Mouse (Mus musculus) lung, embryonic 15.5 days (tissue): Measurements from ENCODE around the gene Klhdc4. TPM values are rescaled to one million over a fixed set of nuclear protein-coding genes. Genes with fewer than 3 reads are reported as not detected.
A peak's percentile ranks its signal among the peaks of the same experiment; 100 is the strongest.

Experiments
- ATAC-seq: fragments of 200-750 bp; cut with Nextera tagmentation; 2 replicates; pipeline ENCODE4 v1.8.0; 2017; ENCODE audit warnings: moderate number of reproducible peaks, borderline replicate concordance; ENCODE audit not compliant: low FRiP score, low TSS enrichment; ENCODE audit errors: extremely low read depth
- H3K27ac ChIP-seq: fragments of 300-500 bp; sonication (generic); 2 replicates; pipeline ENCODE4 v1.5.1; 2015; ENCODE audit warnings: moderate library complexity, mild to moderate bottlenecking, inconsistent platforms
- H3K27me3 ChIP-seq: fragments of 300-500 bp; sonication (generic); 2 replicates; pipeline ENCODE4 v1.6.1; 2015; ENCODE audit warnings: inconsistent platforms
- H3K36me3 ChIP-seq: fragments of 300-500 bp; sonication (generic); 2 replicates; pipeline ENCODE4 v1.6.1; 2015; ENCODE audit warnings: inconsistent platforms
- H3K4me1 ChIP-seq: fragments of 300-500 bp; sonication (generic); 2 replicates; pipeline ENCODE4 v1.6.1; 2015; ENCODE audit warnings: inconsistent platforms
- H3K4me2 ChIP-seq: fragments of 300-500 bp; sonication (generic); 2 replicates; pipeline ENCODE4 v1.6.1; 2015; ENCODE audit warnings: inconsistent platforms, mild to moderate bottlenecking, moderate library complexity
- H3K4me3 ChIP-seq: fragments of 300-500 bp; sonication (generic); 2 replicates; pipeline ENCODE4 v1.5.1; 2015; ENCODE audit warnings: mild to moderate bottlenecking, inconsistent platforms
- H3K9ac ChIP-seq: fragments of 300-500 bp; sonication (generic); 2 replicates; pipeline ENCODE4 v1.6.1; 2015; ENCODE audit warnings: inconsistent platforms
- H3K9me3 ChIP-seq: fragments of 300-500 bp; sonication (generic); 2 replicates; pipeline ENCODE4 v1.6.1; 2016; ENCODE audit warnings: inconsistent platforms
- WGBS: fragments of 180-500 bp; shearing (Covaris S2); methylation state at CpG from one replicate; pipeline ENCODE4 v1.1.7; 2015; 5-methylcytosine and 5-hydroxymethylcytosine counted together
- polyA plus RNA-seq: library from polyadenylated mRNA; unstranded; fragments of >200 nt; fragmentation: Nextera tagmentation; extraction: Ambion mirVana; gene quantifications from 2 replicates; pipeline ENCODE4 v1.2.1, GENCODE M21; 2015

Gene Klhdc4
- polyA plus RNA-seq, 1 experiment from 2014 or later = 41.8 TPM

- no peak overlapping the region for H3K9ac ChIP-seq
- H3K4me3 ChIP-seq = no peak overlapping the region
- WGBS = 78% methylated on average over 6 of the region's 6 CpGs
- no peak overlapping the region for H3K4me2 ChIP-seq
- no peak for ATAC-seq
- H3K27ac ChIP-seq = no peak overlapping the region
- H3K27me3 ChIP-seq = no peaks in the 10 kb centered on the region
- H3K9me3 ChIP-seq = no peaks in the 10 kb centered on the region
- H3K4me1 ChIP-seq = no peaks in the 10 kb centered on the region
- H3K36me3 ChIP-seq = peaks cover 45% of the 10 kb centered on the region
Observed at GRCm38 (mm10) chr8:121798401-121798800, 31.0 kb downstream of the Klhdc4 start.

- 90% methylated on average over 11 of the region's 11 CpGs for WGBS
- peaks cover 39% of the 10 kb centered on the region for H3K36me3 ChIP-seq
- no peak for ATAC-seq
Observed at GRCm38 (mm10) chr8:121796406-121796805, 33.0 kb downstream of the Klhdc4 start.

GRCm38 (mm10) chr8:121795461-121795860, 33.9 kb downstream of the Klhdc4 start:
- Histone ChIP-seq H3K27me3 (no peaks in the 10 kb centered on the region), H3K36me3 (peaks cover 37% of the 10 kb centered on the region), H3K27ac (no peak overlapping the region), H3K4me2 (no peak overlapping the region), H3K9me3 (no peaks in the 10 kb centered on the region), H3K4me3 (no peak overlapping the region), H3K4me1 (peaks cover 13% of the 10 kb centered on the region), H3K9ac (no peak overlapping the region)
- no peak for ATAC-seq
- 76% methylated on average over 8 of the region's 8 CpGs for WGBS

More at GRCm38 (mm10) chr8:121796406-121796805, 33.0 kb downstream of the Klhdc4 start:
- no peaks in the 10 kb centered on the region for H3K27me3 ChIP-seq
- no peak overlapping the region for H3K27ac ChIP-seq
- no peak overlapping the region for H3K9ac ChIP-seq
- no peaks in the 10 kb centered on the region for H3K9me3 ChIP-seq
- H3K4me2 ChIP-seq = no peak overlapping the region
- H3K4me3 ChIP-seq = no peak overlapping the region
- H3K4me1 ChIP-seq = peaks cover 13% of the 10 kb centered on the region

- peaks cover 13% of the 10 kb centered on the region for H3K4me1 ChIP-seq
- 46% methylated on average over 3 of the region's 3 CpGs for WGBS
Observed at GRCm38 (mm10) chr8:121794151-121794550, 35.2 kb downstream of the Klhdc4 start.

GRCm38 (mm10) chr8:121792627-121793026, 36.7 kb downstream of the Klhdc4 start:
- 51% methylated on average over 4 of the region's 4 CpGs for WGBS
- no peak overlapping the region for H3K9ac ChIP-seq
- no peaks in the 10 kb centered on the region for H3K9me3 ChIP-seq
- no peak overlapping the region for H3K4me2 ChIP-seq
- peak overlapping the region; percentile 66 for H3K27ac ChIP-seq
- peaks cover 13% of the 10 kb centered on the region for H3K4me1 ChIP-seq
- no peak overlapping the region for H3K4me3 ChIP-seq
- H3K36me3 ChIP-seq = peaks cover 23% of the 10 kb centered on the region
- peak; percentile 56 for ATAC-seq
- H3K27me3 ChIP-seq = no peaks in the 10 kb centered on the region

More at GRCm38 (mm10) chr8:121794151-121794550, 35.2 kb downstream of the Klhdc4 start:
- H3K27ac ChIP-seq = no peak overlapping the region
- H3K36me3 ChIP-seq = peaks cover 32% of the 10 kb centered on the region
- H3K9me3 ChIP-seq = no peaks in the 10 kb centered on the region
- H3K4me2 ChIP-seq = no peak overlapping the region
- H3K9ac ChIP-seq = no peak overlapping the region
- no peak overlapping the region for H3K4me3 ChIP-seq
- ATAC-seq = no peak
- H3K27me3 ChIP-seq = no peaks in the 10 kb centered on the region

- Histone ChIP-seq H3K4me1 (peaks cover 13% of the 10 kb centered on the region), H3K4me2 (no peak overlapping the region), H3K27me3 (no peaks in the 10 kb centered on the region), H3K9ac (no peak overlapping the region), H3K4me3 (no peak overlapping the region), H3K27ac (peak overlapping the region; percentile 66), H3K36me3 (peaks cover 19% of the 10 kb centered on the region; the same call in 1 of the 2 replicates), H3K9me3 (no peaks in the 10 kb centered on the region)
- 61% methylated on average over 7 of the region's 7 CpGs for WGBS
- 0 out of 2 replicates have a peak, but pooled peaks have one; percentile 2 for ATAC-seq
Observed at GRCm38 (mm10) chr8:121792159-121792558, 37.2 kb downstream of the Klhdc4 start.

GRCm38 (mm10) chr8:121788786-121789185, 40.6 kb downstream of the Klhdc4 start:
- H3K9ac ChIP-seq = no peak overlapping the region
- H3K27me3 ChIP-seq = no peaks in the 10 kb centered on the region
- no peak overlapping the region for H3K4me2 ChIP-seq
- no peaks in the 10 kb centered on the region for H3K36me3 ChIP-seq
- no peak overlapping the region for H3K27ac ChIP-seq
- H3K4me3 ChIP-seq = no peak overlapping the region
- H3K4me1 ChIP-seq = peaks cover 13% of the 10 kb centered on the region
- H3K9me3 ChIP-seq = no peaks in the 10 kb centered on the region
- ATAC-seq = no peak
- WGBS = 76% methylated on average over 8 of the region's 8 CpGs

- Histone ChIP-seq H3K27me3 (no peaks in the 10 kb centered on the region), H3K9me3 (no peaks in the 10 kb centered on the region), H3K9ac (no peak overlapping the region), H3K27ac (no peak overlapping the region), H3K4me2 (no peak overlapping the region), H3K4me1 (no peaks in the 10 kb centered on the region), H3K36me3 (no peaks in the 10 kb centered on the region), H3K4me3 (no peak overlapping the region)
- no peak for ATAC-seq
- WGBS = 42% methylated on average over 10 of the region's 10 CpGs
Observed at GRCm38 (mm10) chr8:121786542-121786941, 42.8 kb downstream of the Klhdc4 start.

- WGBS = 47% methylated on average over 5 of the region's 5 CpGs
- H3K4me2 ChIP-seq = no peak overlapping the region
- H3K27me3 ChIP-seq = no peaks in the 10 kb centered on the region
- H3K9me3 ChIP-seq = no peaks in the 10 kb centered on the region
- no peaks in the 10 kb centered on the region for H3K4me1 ChIP-seq
- ATAC-seq = no peak
- H3K9ac ChIP-seq = no peak overlapping the region
- no peaks in the 10 kb centered on the region for H3K36me3 ChIP-seq
- no peak overlapping the region for H3K4me3 ChIP-seq
- no peak overlapping the region for H3K27ac ChIP-seq
Observed at GRCm38 (mm10) chr8:121782493-121782892, 46.9 kb downstream of the Klhdc4 start.

GRCm38 (mm10) chr8:121773876-121774275, 55.5 kb downstream of the Klhdc4 start:
- peaks cover 6% of the 10 kb centered on the region; the same call in 1 of the 2 replicates for H3K27me3 ChIP-seq
- H3K4me2 ChIP-seq = no peak overlapping the region
- no peaks in the 10 kb centered on the region for H3K4me1 ChIP-seq
- no peak overlapping the region for H3K4me3 ChIP-seq
- 81% methylated on average over 12 of the region's 12 CpGs for WGBS
- no peak overlapping the region for H3K9ac ChIP-seq
- H3K9me3 ChIP-seq = no peaks in the 10 kb centered on the region
- no peak for ATAC-seq
- no peak overlapping the region for H3K27ac ChIP-seq
- no peaks in the 10 kb centered on the region for H3K36me3 ChIP-seq

- Histone ChIP-seq H3K9me3 (no peaks in the 10 kb centered on the region), H3K27ac (no peak overlapping the region), H3K9ac (no peak overlapping the region), H3K4me3 (no peak overlapping the region), H3K4me1 (no peaks in the 10 kb centered on the region), H3K36me3 (no peaks in the 10 kb centered on the region), H3K27me3 (peaks cover 6% of the 10 kb centered on the region; the same call in 1 of the 2 replicates), H3K4me2 (no peak overlapping the region)
- WGBS = 33% methylated on average over 19 of the region's 19 CpGs
- 0 out of 2 replicates have a peak, but pooled peaks have one; percentile 21 for ATAC-seq
Observed at GRCm38 (mm10) chr8:121770845-121771752, 58.3 kb downstream of the Klhdc4 start.

GRCm38 (mm10) chr8:121769621-121770020, 59.7 kb downstream of the Klhdc4 start:
- H3K27me3 ChIP-seq = peaks cover 6% of the 10 kb centered on the region; the same call in 1 of the 2 replicates
- no peak overlapping the region for H3K27ac ChIP-seq
- WGBS = 87% methylated on average over 2 of the region's 2 CpGs
- H3K9me3 ChIP-seq = no peaks in the 10 kb centered on the region
- H3K4me2 ChIP-seq = no peak overlapping the region
- H3K36me3 ChIP-seq = no peaks in the 10 kb centered on the region
- no peaks in the 10 kb centered on the region for H3K4me1 ChIP-seq
- H3K4me3 ChIP-seq = no peak overlapping the region
- no peak for ATAC-seq
- no peak overlapping the region for H3K9ac ChIP-seq
